Mouse (Mus musculus) left cerebral cortex, postnatal 14 days (tissue): ENCODE results near the gene Ubald2. TPM values are rescaled to one million over a fixed set of nuclear protein-coding genes. Genes with fewer than 3 reads are reported as not detected.
"Not testable (repeated sequence)": the region's sequence is repeated elsewhere in the genome, so short reads cannot be mapped to it uniquely, and the experiment has no call there.

Experiments
- DNase-seq, 2 experiments: peaks; one replicate each; pipeline ENCODE4 v3.0.0; 2021 to 2022; ENCODE audit warnings: low spot score in 2 of 2, mixed read lengths in 1 of 2
- intact Hi-C: fragments of 180-260 bp; cut with DNase I; formaldehyde crosslinking; loops from one replicate; pipeline ENCODE4 v1.15.1; 2025
- long read RNA-seq, 2 experiments: library from polyadenylated mRNA; stranded (forward); transcript quantifications; one replicate each; pipeline ENCODE4 v2.0.0; 2021
- total RNA-seq, 2 experiments: library from RNA; stranded (reverse); gene quantifications; 2 replicates each; pipeline ENCODE4 v1.2.3; 2021

The Ubald2 gene
- 10 to 100 TPM; 30.1 to 32.0 TPM for total RNA-seq
- long read RNA-seq, experiment 1, transcript Ubald2-201 (3 exons, 1,482 nt): major isoform, 14 of 21 reads
- long read RNA-seq, experiment 1, partial matches to known transcripts: 4 of 21 reads
- long read RNA-seq, experiment 1, other reads (novel, unspliced or antisense): 1 of 21 reads
- long read RNA-seq, experiment 2, transcript Ubald2-201 (3 exons, 1,482 nt): major isoform, 13 of 15 reads
- long read RNA-seq, experiment 2, partial matches to known transcripts: 0 of 15 reads
- long read RNA-seq, experiment 2, other reads (novel, unspliced or antisense): 2 of 15 reads

GRCm38 (mm10) chr11:116433356-116434286, at the start of gene Ubald2:
Gene Ubald2 (plus strand): TSS chr11:116434094.
- intact Hi-C loops: loop anchor here (2.0 kb wide), 1 partner anchor 57 kb away; no protein-coding TSS in a partner anchor

GRCm38 (mm10) chr11:116384171-116384570, 49.7 kb upstream of the Ubald2 start:
- intact Hi-C loops: no loop called here
- DNase-seq: no peak

More at GRCm38 (mm10) chr11:116433356-116434286, at the start of gene Ubald2:
- DNase-seq: peak; percentile 99 to 100

- intact Hi-C loops: no loop called here
- DNase-seq: no peak
These were observed 47.9 kb upstream of the Ubald2 start for GRCm38 (mm10) chr11:116385999-116386398.

GRCm38 (mm10) chr11:116387086-116388071, 46.5 kb upstream of the Ubald2 start:
- intact Hi-C loops: no loop called here
- no peak for DNase-seq

GRCm38 (mm10) chr11:116388841-116389480, 44.9 kb upstream of the Ubald2 start:
- intact Hi-C loops: no loop called here
- peak; percentile 34 to 49 for DNase-seq

GRCm38 (mm10) chr11:116394769-116395168, 39.1 kb upstream of the Ubald2 start:
- intact Hi-C loops: no loop called here
- DNase-seq: no peak

GRCm38 (mm10) chr11:116396276-116396933, 37.5 kb upstream of the Ubald2 start:
- intact Hi-C loops: no loop called here
- no peak for DNase-seq

- intact Hi-C loops: no loop called here
- DNase-seq: no peak
These were observed 37.0 kb upstream of the Ubald2 start for GRCm38 (mm10) chr11:116396934-116397330.

- no peak for DNase-seq
- intact Hi-C loops: no loop called here
These were observed 36.2 kb upstream of the Ubald2 start for GRCm38 (mm10) chr11:116397517-116398347.

- intact Hi-C loops: no loop called here
- DNase-seq: no peak
These were observed 35.6 kb upstream of the Ubald2 start for GRCm38 (mm10) chr11:116398348-116398677.

- intact Hi-C loops: no loop called here
These were observed 33.3 kb upstream of the Ubald2 start for GRCm38 (mm10) chr11:116400560-116400959.

GRCm38 (mm10) chr11:116405601-116406000, 28.3 kb upstream of the Ubald2 start:
- DNase-seq: no peak
- intact Hi-C loops: no loop called here

More at GRCm38 (mm10) chr11:116400560-116400959, 33.3 kb upstream of the Ubald2 start:
- no peak for DNase-seq

- intact Hi-C loops: no loop called here
- no peak for DNase-seq
These were observed 27.6 kb upstream of the Ubald2 start for GRCm38 (mm10) chr11:116406231-116406728.

- no peak for DNase-seq
- intact Hi-C loops: no loop called here
These were observed 24.9 kb upstream of the Ubald2 start for GRCm38 (mm10) chr11:116409008-116409407.

GRCm38 (mm10) chr11:116410415-116410814, 23.5 kb upstream of the Ubald2 start:
- DNase-seq, intact Hi-C loops: not testable (repeated sequence)

- intact Hi-C loops: no loop called here
These were observed 22.3 kb upstream of the Ubald2 start for GRCm38 (mm10) chr11:116411582-116411981.

More at GRCm38 (mm10) chr11:116411582-116411981, 22.3 kb upstream of the Ubald2 start:
- no peak for DNase-seq
